Mouse (Mus musculus): ENCODE measurements around the gene Gorasp2.

DNA sequence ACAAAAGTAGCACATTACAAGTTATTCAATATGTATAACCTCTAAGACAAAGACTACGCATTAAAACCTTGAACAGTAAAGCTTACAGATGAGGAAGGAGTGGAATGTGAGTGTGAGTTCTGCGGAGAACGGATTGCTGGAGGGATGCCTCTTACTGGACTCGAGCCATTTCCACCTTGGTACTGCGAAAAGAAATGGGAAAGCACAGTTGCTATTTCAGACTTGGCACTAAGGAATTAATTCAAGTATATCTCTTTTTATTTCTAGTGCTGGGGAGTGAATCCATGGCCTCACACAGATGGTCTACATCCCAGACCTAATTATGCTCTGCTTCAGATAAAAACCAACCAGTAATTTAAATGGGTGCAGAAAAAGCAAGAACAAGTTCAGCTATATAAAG, 90.8 kb downstream of the Gorasp2 start:
- TF ChIP-seq CTCF (IDR thresholded peaks at IDR 0.05; ENCODE audit: borderline replicate concordance, extremely low read depth, insufficient read depth, insufficient read length) (no peak), POLR2A (IDR thresholded peaks at IDR 0.05; ENCODE audit: borderline replicate concordance, extremely low read depth, insufficient read depth, insufficient read length, poor library complexity, severe bottlenecking) (no peak)
